Mouse (Mus musculus) heart, adult 18-20 months (tissue): ENCODE data around the gene Cfap46. TPM values are rescaled to one million over a fixed set of nuclear protein-coding genes. Genes with fewer than 3 reads are reported as not detected.
"Not testable (repeated sequence)": the region's sequence is repeated elsewhere in the genome, so short reads cannot be mapped to it uniquely, and the experiment has no call there.

Experiments
- DNase-seq, 2 experiments: peaks; one replicate each; pipeline ENCODE4 v3.0.0; 2021 to 2022; ENCODE audit warnings: mixed read lengths in 1 of 2
- total RNA-seq, 2 experiments: library from RNA; stranded (reverse); gene quantifications; 2 replicates each; pipeline ENCODE4 v1.2.3; 2021

Cfap46 gene
- total RNA-seq, 2 experiments from 2014 or later, result 0.21 TPM; not detected in 1

DNA sequence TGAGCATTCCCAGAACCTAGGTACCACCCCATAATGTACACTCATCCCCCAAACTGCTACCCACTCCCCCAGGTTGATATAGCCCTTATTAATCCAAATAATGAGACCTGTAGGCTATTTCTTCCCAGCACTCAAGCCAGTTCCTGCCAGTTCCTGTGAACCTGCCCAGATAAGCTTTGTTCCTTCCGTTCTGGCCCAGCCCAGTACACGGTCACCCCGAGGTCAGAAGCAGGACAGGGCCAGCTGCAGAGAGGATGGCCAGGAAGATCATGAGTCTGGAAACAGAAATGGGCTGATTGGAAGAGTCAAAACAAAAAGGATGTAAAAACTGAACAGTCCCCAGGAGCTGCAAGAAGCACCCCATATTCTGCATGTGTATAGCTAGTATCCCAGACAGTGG lies 20.3 kb downstream of the Cfap46 start:
- DNase-seq, result peak; percentile 20 to 62

DNA sequence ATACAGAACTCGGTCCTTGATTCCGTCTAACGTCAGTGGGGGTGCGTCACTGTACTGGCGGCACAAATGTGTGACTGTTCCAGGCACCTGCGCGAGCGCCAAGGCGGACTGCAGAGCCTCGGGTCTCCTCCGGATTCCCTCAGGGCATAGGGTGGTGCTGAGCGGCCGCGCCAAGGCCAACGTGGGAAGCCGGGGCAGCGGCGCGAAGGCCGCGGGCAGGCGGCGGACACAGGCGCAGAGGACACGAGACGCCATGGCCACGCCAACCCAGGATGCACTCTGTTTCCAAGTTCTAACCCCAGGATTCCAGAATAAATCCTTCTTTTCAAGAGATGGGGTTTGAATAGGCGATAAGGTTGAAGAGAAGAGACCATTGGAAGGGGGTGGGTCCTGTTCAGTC lies 23.7 kb downstream of the Cfap46 start:
- DNase-seq, result not testable (repeated sequence)

GRCm38 (mm10) chr7:139649698-139650097 lies 33.9 kb downstream of the Cfap46 start:
- no peak for DNase-seq

DNA sequence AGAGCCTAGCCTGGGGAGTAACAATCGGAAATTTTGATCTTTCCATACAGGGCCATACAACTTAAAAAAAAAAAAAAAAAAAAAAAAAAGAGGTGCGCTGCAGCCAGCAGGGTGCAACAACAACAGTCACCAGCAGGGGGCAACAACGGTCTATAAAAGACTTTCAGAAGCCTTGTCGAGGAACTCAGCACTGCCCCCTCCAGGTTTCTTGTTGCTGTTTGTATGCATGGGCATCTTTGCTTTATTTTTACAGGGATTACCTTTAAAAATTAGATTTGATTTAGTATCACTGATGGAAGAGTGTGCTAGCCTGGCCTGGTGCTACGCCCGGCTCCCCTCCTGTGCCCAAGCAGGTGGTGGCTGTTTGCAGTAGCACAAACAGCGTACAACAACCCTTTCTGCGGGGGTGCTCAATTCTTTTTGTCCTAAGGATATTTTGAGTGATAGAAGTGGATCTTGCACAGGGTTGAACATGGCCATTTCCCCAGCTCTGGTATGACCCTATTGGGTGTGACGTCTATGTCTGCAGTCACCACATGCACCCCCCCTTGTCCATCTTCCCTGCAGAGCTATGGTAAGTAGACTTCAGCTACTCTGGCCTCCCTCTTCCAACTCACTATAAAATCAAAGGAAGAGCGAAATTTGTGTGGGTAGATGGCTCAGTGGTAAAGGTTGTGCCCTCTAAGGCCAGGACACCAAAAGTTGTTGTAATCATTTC lies 35.4 kb downstream of the Cfap46 start:
- peak; percentile 87 to 96 for DNase-seq

GRCm38 (mm10) chr7:139633393-139633792 lies 50.2 kb downstream of the Cfap46 start:
- DNase-seq, result no peak

DNA sequence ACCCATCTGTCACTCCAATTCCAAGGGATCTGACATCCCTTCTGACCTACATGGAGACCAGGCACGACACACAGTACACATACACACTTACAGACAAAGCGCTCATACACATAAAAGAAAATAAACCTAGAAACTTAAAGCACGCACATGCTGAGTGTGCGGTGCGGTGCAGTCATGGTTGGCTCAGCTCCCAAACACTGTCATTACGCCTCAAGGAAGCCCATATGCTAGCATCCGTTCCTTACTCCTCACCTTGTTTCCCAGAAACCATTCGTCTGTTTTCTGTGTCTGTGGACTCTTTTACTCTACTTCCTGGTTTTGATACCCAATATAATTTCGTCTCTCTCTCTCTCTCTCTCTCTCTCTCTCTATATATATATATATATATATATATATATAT lies 58.5 kb downstream of the Cfap46 start:
- DNase-seq, result no peak

DNA sequence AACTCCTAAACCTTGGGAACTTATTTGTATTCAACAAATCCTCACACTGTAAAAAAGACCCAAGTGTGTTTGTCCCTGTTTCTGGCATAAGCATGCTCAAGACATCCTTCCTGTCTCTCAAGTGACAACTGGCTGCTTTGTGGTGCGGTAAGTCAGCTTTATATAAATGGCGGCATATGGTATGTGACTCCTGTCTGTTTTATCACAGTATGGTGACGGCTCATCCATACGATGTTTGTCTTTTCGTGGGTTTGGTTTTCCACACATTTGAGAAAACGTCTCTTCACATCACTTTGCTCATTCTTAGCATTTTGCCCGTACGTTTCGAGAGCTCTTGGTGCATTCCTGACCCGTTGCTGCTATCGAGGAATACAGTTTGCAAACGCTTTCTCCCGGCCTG lies 61.0 kb downstream of the Cfap46 start:
- DNase-seq, result no peak

DNA sequence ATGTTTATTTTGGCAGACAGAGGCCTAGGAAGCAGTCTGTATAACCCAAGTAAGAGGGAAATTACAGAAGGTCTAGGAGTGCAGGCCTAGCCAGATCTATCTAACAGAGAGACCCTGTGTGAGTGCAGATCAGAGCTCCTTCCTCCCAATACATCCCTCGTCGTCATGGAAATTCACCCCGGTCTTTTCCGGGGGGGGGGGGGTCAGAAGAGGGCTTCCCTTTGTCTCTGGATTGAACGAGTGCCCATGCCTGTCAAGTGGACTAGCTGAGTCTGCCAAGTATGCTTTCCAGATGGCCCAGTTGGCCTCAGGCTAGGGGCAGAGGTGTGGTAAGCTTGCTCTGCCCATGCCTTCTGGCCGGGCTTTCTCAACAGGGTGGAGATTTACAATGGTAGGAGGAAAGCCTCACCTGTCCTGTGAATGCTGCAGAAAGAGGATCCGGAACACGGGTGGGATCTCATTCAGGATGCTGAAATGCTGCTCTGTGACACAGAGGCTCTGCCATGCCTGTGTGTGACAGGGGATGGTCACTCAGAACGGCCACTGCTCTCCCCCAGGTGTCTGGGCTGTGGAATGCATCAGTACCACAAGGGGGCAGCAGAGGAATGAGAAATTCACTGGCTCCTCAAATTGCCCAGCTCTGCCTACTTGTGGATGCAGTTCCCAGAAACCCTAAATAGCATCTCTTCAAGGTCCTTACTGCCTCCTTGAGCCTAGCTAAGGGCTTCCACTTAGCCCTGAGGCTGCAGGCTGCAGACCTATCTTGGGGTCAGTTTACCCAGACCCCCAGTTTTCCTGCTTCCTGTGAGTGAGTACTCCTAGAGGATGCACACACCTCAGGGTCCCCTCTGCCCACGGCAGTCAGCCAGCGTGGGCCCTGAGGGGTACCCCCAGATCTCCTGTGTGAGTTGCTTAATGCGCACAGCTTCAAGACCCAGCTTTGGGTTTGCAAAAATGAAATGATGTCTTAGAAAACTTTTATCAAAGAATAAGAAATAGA lies 67.5 kb downstream of the Cfap46 start:
- peak; percentile 45 to 74 for DNase-seq

DNA sequence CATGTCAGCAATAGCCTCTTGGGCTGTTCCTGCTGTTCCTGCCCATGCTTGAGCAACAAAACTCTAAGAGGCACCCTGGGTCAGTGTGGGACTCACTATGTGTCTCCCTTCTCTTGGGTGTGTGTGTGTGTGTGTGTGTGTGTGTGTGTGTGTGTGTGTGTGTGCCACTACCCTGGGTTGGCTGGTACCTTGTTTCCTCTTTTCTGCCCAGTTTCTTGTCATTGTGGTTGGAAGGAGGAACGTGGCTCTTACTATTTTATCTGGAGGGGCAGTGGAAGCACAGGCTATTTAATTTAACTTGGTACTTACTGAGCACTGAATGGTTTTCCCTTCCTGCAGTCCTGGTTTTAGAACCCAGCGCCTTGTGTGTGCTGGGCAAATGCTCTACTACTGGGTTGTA lies 73.3 kb downstream of the Cfap46 start:
- no peak for DNase-seq

- no peak for DNase-seq
Observed at GRCm38 (mm10) chr7:139595862-139596261, 87.8 kb downstream of the Cfap46 start.

DNA sequence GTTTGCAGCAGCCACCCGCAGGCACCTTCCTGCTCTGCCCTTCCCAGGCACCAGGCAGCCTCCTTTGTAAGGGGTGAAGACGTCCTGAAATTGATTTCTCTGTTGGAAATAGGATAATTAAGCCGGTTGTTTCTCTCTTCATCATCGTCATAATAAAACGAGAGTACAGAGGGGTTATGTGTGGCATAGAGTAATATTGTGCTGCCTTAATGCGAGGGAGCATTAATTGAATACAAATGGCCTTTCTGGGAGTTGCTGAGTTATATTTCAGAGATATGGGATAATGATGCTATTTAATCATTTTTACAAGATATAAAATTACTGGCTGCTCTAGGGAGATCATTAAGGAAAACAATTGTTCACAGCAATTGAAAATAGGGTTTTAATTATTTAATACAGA lies 88.3 kb downstream of the Cfap46 start:
- no peak for DNase-seq

- DNase-seq, result no peak
Observed at GRCm38 (mm10) chr7:139591311-139591710, 92.3 kb downstream of the Cfap46 start.

- peak; percentile 22 to 30 for DNase-seq
Observed at GRCm38 (mm10) chr7:139590302-139590701, 93.3 kb downstream of the Cfap46 start.

- no peak for DNase-seq
Observed at GRCm38 (mm10) chr7:139587919-139588318, 95.7 kb downstream of the Cfap46 start.

GRCm38 (mm10) chr7:139585183-139585821 lies 98.3 kb downstream of the Cfap46 start:
- no peak for DNase-seq

- peak in 1 of 2 experiments; percentile 26 for DNase-seq
Observed at GRCm38 (mm10) chr7:139584221-139585175, 99.1 kb downstream of the Cfap46 start.

GRCm38 (mm10) chr7:139583094-139583737 lies 100.4 kb downstream of the Cfap46 start:
- no peak for DNase-seq

GRCm38 (mm10) chr7:139582595-139582994 lies 101.0 kb downstream of the Cfap46 start, which contains the start of gene Nkx6-2:
Gene Nkx6-2, minus strand, starts transcription at chr7:139582797.
- peak; percentile 52 to 54 for DNase-seq

GRCm38 (mm10) chr7:139581801-139582571 lies 101.6 kb downstream of the Cfap46 start:
- DNase-seq, result peak in 1 of 2 experiments; percentile 26
